Mouse (Mus musculus): ENCODE data around the gene Ptprn2. TPM values are rescaled to one million over a fixed set of nuclear protein-coding genes. Genes with fewer than 3 reads are reported as not detected.

Gene Ptprn2
- total RNA-seq, 2 experiments from 2014 or later, result 296 to 297 TPM

DNA sequence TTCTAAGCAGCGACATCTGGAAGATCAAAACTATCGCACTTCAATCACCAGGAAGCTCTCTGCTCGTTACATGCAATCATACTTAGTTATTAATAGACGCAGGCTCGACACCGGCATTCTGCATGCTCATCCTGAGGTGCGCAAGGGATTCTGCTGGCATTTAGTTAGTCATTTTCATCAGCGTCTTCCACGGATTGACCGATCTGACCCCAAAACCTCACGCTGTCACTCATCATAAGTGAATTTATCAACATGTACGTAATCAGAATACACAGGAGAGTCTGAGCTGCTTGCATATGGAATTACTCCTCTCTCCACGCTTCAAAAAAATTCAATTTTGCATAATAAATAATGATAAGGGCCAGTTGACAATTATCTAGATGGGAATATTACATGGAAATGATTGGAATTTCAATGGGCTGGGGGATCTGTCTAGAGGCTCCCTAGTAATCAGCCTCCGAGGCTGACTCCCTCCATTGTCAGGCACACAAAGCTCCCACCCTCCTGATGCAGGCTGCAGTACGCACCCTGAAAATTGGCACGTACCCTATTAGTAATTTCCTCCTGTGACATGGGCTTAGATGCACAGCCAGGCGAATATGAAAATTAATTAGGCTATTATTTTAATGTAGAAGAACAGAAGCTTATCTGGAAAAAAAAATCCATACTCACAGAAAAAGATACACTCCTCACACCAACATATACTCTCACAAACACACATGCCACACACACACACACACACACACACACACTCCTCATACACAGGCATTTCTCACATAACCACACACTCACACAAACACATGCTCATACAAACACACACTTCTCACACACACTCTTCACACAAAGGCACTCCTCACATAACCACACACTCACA lies 819.5 kb downstream of the Ptprn2 start:
- DNase-seq (ENCODE audit: low spot score in 2 of 2), result no peak

GRCm38 (mm10) chr12:117305625-117306105 lies 820.1 kb downstream of the Ptprn2 start:
- no peak for DNase-seq (ENCODE audit: low spot score in 2 of 2)

- DNase-seq (ENCODE audit: low spot score in 2 of 2), result no peak
Observed at GRCm38 (mm10) chr12:117312079-117312478, 826.6 kb downstream of the Ptprn2 start.

GRCm38 (mm10) chr12:117314987-117315386 lies 829.5 kb downstream of the Ptprn2 start:
- no peak for DNase-seq (ENCODE audit: low spot score in 2 of 2)

DNA sequence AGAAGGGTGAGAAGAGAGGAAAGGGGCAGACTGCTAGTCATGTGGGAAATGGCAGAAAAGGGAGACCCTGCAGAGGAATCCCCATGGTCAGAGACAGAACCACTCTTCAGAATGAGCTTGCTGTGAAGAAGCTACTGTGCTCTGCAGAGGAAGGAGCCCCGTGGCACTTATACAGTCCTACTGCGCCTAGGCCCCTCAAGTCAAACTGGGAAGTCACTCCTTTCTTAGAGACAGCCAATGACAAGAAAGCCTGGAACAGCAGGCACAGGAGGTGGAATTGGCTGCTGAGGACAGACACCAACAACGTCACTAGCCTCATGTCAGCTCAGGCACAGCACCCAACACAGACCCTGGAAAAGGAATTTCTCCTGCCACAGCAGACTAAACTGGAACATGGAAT lies 830.1 kb downstream of the Ptprn2 start:
- no peak for DNase-seq (ENCODE audit: low spot score in 2 of 2)

DNA sequence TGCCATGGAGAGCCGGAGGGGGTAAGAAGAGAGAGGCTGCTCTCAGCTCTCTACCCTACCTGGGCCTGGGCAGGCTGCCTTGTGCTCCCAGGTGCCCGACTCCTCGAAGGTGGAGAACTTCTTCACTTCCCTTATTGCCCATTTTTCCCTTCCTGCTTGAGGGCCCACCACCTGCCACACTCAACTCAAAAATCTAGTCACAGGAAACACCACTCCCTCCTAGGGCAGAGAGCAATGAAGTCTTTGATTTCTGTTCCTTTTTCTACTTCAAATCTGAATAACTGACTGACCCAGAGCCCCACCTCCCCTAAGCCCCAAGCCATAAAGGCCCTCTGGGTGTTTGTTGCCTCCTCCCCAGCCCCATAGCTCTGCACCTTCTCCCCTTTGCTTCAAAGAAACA lies 832.7 kb downstream of the Ptprn2 start:
- DNase-seq (ENCODE audit: low spot score in 2 of 2), result no peak

DNA sequence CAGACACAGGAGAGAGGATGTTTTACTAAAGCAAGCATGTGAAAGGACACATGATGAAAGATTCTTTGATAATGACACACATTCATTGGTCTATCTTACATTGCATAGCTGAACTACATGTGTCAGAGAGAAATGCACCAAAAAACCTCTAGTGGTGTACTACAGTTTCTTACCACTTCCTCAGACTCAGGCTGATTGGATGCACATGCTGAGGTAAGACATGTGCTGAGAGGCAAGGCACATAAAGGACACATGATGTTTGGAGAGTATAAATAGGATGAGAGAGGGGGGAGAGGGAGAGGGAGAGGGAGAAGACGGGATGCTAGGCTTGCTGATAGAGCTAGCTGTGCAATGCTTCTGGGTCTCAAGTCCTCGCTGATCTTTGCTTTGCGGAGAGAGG lies 837.5 kb downstream of the Ptprn2 start:
- DNase-seq (ENCODE audit: low spot score in 2 of 2), result no peak

Small RNA genes lying within 50 kb of the gene (microRNA-seq; reads per million reads assigned to microRNA genes)
- gene Mir153, result 537 to 1,087 reads per million in 2 experiments

Other genes starting within 250 kb of the Ptprn2 start
- 10 to 100 TPM; 16.2 to 16.4 TPM for gene Wdr60, start 222.7 kb upstream of the Ptprn2 start, total RNA-seq (2021)
- gene Gm11027, start 210.3 kb upstream of the Ptprn2 start, total RNA-seq (2021), result not detected
- 10 to 100 TPM; 64.9 to 69.9 TPM for gene Esyt2, start 204.5 kb upstream of the Ptprn2 start, total RNA-seq (2021)
- 1 to 10 TPM; 4.0 to 5.8 TPM for gene Ncapg2, start 80.3 kb upstream of the Ptprn2 start, total RNA-seq (2021)

Data from layer of hippocampus, adult 18-20 months (tissue).